Mouse (Mus musculus) thymus, postnatal 0 days (tissue): ENCODE measurements at regions not wholly inside any gene's neighbourhood (a gene's known extent, or its start where the extent isn't known, plus 50 kb on each side); places are given as distances from the start of the nearest gene placed in this dataset. TPM values are rescaled to one million over a fixed set of nuclear protein-coding genes. Genes with fewer than 3 reads are reported as not detected.

Experiments used
- DNase-seq: peaks from one replicate; pipeline ENCODE4 v3.0.0-alpha.2; 2015; ENCODE audit warnings: low spot score
- microRNA-seq: library from miRNA; unstranded; fragments of <30 nt; microRNA quantifications from one replicate; pipeline ENCODE4, GENCODE M21; 2016; ENCODE audit warnings: borderline number of aligned reads

DNA sequence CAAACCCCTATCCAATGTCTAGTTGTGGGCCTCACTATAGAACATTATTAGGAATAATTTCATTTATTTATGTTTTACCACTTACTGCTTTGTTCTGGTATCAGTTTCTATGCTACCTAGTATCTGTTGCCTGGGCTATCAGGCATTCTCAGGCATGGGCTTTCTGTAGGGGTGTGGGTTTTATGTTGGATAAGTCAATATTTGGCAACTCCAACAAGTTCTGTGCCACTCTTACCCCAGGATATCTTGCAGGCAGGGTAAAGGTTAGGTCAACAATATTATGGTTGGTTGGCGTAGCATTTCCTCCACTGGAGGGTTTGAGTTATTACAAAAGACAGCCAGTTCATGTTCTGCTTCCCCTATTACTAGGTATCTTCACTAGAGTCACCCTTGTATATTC is 65.8 kb downstream of the Smim10l1 start:
- DNase-seq = no peak

DNA sequence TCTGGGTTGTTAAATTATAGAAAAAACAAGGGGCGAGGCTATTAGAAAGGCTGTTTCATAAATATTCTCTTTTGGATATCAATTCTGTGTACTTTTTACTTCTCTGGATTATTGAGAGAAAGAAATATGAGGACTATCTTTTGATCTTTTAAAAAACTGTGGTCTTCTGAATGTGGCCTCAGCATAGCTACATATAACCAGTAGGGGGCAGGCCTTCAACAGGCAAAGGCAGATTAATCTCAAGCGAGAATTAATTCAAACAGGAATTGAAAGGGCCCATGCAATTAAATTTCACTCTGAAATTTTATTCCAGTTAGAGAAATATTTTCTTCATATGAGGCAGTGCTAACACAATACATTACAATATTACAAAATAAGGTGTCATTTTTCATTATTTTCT is 66.6 kb downstream of the Smim10l1 start:
- no peak for DNase-seq

DNA sequence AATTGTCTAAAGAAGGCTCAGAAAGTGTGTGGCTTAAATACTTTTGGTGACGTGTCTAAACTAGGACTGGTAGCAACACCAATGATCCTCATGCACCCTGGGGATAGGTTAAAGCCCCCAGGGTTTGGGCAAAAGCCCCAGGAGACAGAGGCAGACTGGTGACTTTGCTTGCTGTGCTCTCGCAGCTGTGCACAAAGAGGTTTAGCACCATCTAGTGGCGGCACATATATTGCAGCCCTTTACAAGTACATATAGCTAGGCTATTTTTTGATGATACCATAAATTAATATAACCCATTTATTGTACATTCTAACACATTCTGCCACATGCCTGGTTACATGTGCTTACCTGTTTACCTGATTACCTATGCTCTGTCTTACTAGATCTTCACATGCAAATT is 85.8 kb upstream of the 5530400C23Rik start:
- DNase-seq = peak; percentile 7

Small RNAs in the stretch of these regions (microRNA-seq; reads per million reads assigned to microRNA genes)
- gene Gm23403 = not detected
- gene Gm25019 = not detected
